Mouse (Mus musculus): ENCODE data around the gene Myo1h. TPM values are rescaled to one million over a fixed set of nuclear protein-coding genes. Genes with fewer than 3 reads are reported as not detected.
A peak's percentile ranks its signal among the peaks of the same experiment; 100 is the strongest.

Myo1h gene
- polyA plus RNA-seq, 1 experiment from 2014 or later, result 0.40 TPM

- 8% methylated on average over 8 of the region's 8 CpGs for WGBS
- Histone ChIP-seq H3K4me3 (no peak overlapping the region), H3K4me2 (replicated peaks) (0 out of 2 replicates have a peak overlapping the region, but pooled peaks have one; percentile 7), H3K9ac (replicated peaks) (no peak overlapping the region), H3K27ac (replicated peaks) (no peak overlapping the region), H3K36me3 (no peaks in the 10 kb centered on the region), H3K27me3 (peaks cover 85% of the 10 kb centered on the region), H3K9me3 (no peaks in the 10 kb centered on the region), H3K4me1 (peaks cover 58% of the 10 kb centered on the region)
- no peak for ATAC-seq (ENCODE audit: low FRiP score, low read depth)
Observed at GRCm38 (mm10) chr5:114275339-114275738, 13.6 kb upstream of the Myo1h start.

- no peak overlapping the region for H3K4me3 ChIP-seq
- H3K27me3 ChIP-seq, result peaks cover 85% of the 10 kb centered on the region
- 15% methylated on average over 16 of the region's 16 CpGs for WGBS
- no peak overlapping the region for H3K27ac ChIP-seq (replicated peaks)
- no peak overlapping the region for H3K9ac ChIP-seq (replicated peaks)
- no peak for ATAC-seq (ENCODE audit: low FRiP score, low read depth)
- H3K4me1 ChIP-seq, result peaks cover 57% of the 10 kb centered on the region
- no peak overlapping the region for H3K4me2 ChIP-seq (replicated peaks)
- H3K9me3 ChIP-seq, result no peaks in the 10 kb centered on the region
- H3K36me3 ChIP-seq, result no peaks in the 10 kb centered on the region
Observed at GRCm38 (mm10) chr5:114275991-114276390, 13.0 kb upstream of the Myo1h start.

- H3K4me2 ChIP-seq (replicated peaks), result peak overlapping the region; percentile 26
- peak; percentile 66; the same call in 1 of the 2 replicates for ATAC-seq (ENCODE audit: low FRiP score, low read depth)
- 23% methylated on average over 12 of the region's 12 CpGs for WGBS
- peaks cover 36% of the 10 kb centered on the region for H3K4me1 ChIP-seq
- no peak overlapping the region for H3K9ac ChIP-seq (replicated peaks)
- no peaks in the 10 kb centered on the region for H3K36me3 ChIP-seq
- H3K27me3 ChIP-seq, result peaks cover 81% of the 10 kb centered on the region
- no peaks in the 10 kb centered on the region for H3K9me3 ChIP-seq
- no peak overlapping the region for H3K4me3 ChIP-seq
- H3K27ac ChIP-seq (replicated peaks), result peak overlapping the region; percentile 49; the same call in 1 of the 2 replicates
Observed at GRCm38 (mm10) chr5:114279382-114280143, 9.4 kb upstream of the Myo1h start.

GRCm38 (mm10) chr5:114282346-114282745 is 6.6 kb upstream of the Myo1h start:
- Histone ChIP-seq H3K9ac (replicated peaks) (no peak overlapping the region), H3K4me3 (no peak overlapping the region), H3K27ac (replicated peaks) (0 out of 2 replicates have a peak overlapping the region, but pooled peaks have one; percentile 8), H3K9me3 (no peaks in the 10 kb centered on the region), H3K36me3 (no peaks in the 10 kb centered on the region), H3K27me3 (peaks cover 75% of the 10 kb centered on the region), H3K4me1 (peaks cover 27% of the 10 kb centered on the region), H3K4me2 (replicated peaks) (no peak overlapping the region)
- 46% methylated on average over 6 of the region's 6 CpGs for WGBS
- no peak for ATAC-seq (ENCODE audit: low FRiP score, low read depth)

- H3K36me3 ChIP-seq, result no peaks in the 10 kb centered on the region
- H3K9ac ChIP-seq (replicated peaks), result no peak overlapping the region
- peaks cover 16% of the 10 kb centered on the region for H3K4me1 ChIP-seq
- H3K4me2 ChIP-seq (replicated peaks), result no peak overlapping the region
- no peak overlapping the region for H3K4me3 ChIP-seq
- WGBS, result 74% methylated on average over 13 of the region's 13 CpGs
- H3K27me3 ChIP-seq, result peaks cover 83% of the 10 kb centered on the region
- H3K9me3 ChIP-seq, result no peaks in the 10 kb centered on the region
- ATAC-seq (ENCODE audit: low FRiP score, low read depth), result no peak
- 0 out of 2 replicates have a peak overlapping the region, but pooled peaks have one; percentile 3 for H3K27ac ChIP-seq (replicated peaks)
Observed at GRCm38 (mm10) chr5:114284604-114285397, 4.2 kb upstream of the Myo1h start.

- 0 out of 2 replicates have a peak overlapping the region, but pooled peaks have one; percentile 3 for H3K27ac ChIP-seq (replicated peaks)
- no peak overlapping the region for H3K9ac ChIP-seq (replicated peaks)
- 74% methylated on average over 3 of the region's 3 CpGs for WGBS
- ATAC-seq (ENCODE audit: low FRiP score, low read depth), result no peak
- H3K4me1 ChIP-seq, result peaks cover 20% of the 10 kb centered on the region
- peaks cover 87% of the 10 kb centered on the region for H3K27me3 ChIP-seq
- H3K4me3 ChIP-seq, result no peak overlapping the region
- no peaks in the 10 kb centered on the region for H3K9me3 ChIP-seq
- H3K36me3 ChIP-seq, result no peaks in the 10 kb centered on the region
- no peak overlapping the region for H3K4me2 ChIP-seq (replicated peaks)
Observed at GRCm38 (mm10) chr5:114285398-114285700, 3.6 kb upstream of the Myo1h start.

GRCm38 (mm10) chr5:114286102-114286501 is 2.9 kb upstream of the Myo1h start:
- Histone ChIP-seq H3K9me3 (no peaks in the 10 kb centered on the region), H3K4me3 (no peak overlapping the region), H3K4me2 (replicated peaks) (no peak overlapping the region), H3K9ac (replicated peaks) (no peak overlapping the region), H3K27ac (replicated peaks) (no peak overlapping the region), H3K27me3 (peaks cover 87% of the 10 kb centered on the region), H3K4me1 (peaks cover 21% of the 10 kb centered on the region), H3K36me3 (no peaks in the 10 kb centered on the region)
- 75% methylated on average over 4 of the region's 4 CpGs for WGBS
- ATAC-seq (ENCODE audit: low FRiP score, low read depth), result no peak

- no peak overlapping the region for H3K4me3 ChIP-seq
- H3K4me1 ChIP-seq, result peaks cover 21% of the 10 kb centered on the region
- 86% methylated on average over 16 of the region's 16 CpGs for WGBS
- H3K27me3 ChIP-seq, result peaks cover 85% of the 10 kb centered on the region
- H3K36me3 ChIP-seq, result no peaks in the 10 kb centered on the region
- H3K27ac ChIP-seq (replicated peaks), result no peak overlapping the region
- H3K9me3 ChIP-seq, result no peaks in the 10 kb centered on the region
- H3K9ac ChIP-seq (replicated peaks), result no peak overlapping the region
- no peak for ATAC-seq (ENCODE audit: low FRiP score, low read depth)
- no peak overlapping the region for H3K4me2 ChIP-seq (replicated peaks)
Observed at GRCm38 (mm10) chr5:114286872-114287571, 1.9 kb upstream of the Myo1h start.

GRCm38 (mm10) chr5:114288396-114288795 is 570 bp upstream of the Myo1h start:
- no peaks in the 10 kb centered on the region for H3K36me3 ChIP-seq
- 84% methylated on average over 5 of the region's 5 CpGs for WGBS
- H3K27me3 ChIP-seq, result peaks cover 89% of the 10 kb centered on the region
- H3K9me3 ChIP-seq, result no peaks in the 10 kb centered on the region
- no peak for ATAC-seq (ENCODE audit: low FRiP score, low read depth)
- H3K27ac ChIP-seq (replicated peaks), result no peak overlapping the region
- H3K4me3 ChIP-seq, result no peak overlapping the region
- peaks cover 26% of the 10 kb centered on the region for H3K4me1 ChIP-seq
- H3K4me2 ChIP-seq (replicated peaks), result no peak overlapping the region
- no peak overlapping the region for H3K9ac ChIP-seq (replicated peaks)

GRCm38 (mm10) chr5:114290004-114290403 is 1.0 kb downstream of the Myo1h start:
- H3K4me3 ChIP-seq, result no peak overlapping the region
- no peak overlapping the region; the same call in 1 of the 2 replicates for H3K27ac ChIP-seq (replicated peaks)
- 56% methylated on average over 3 of the region's 3 CpGs for WGBS
- ATAC-seq (ENCODE audit: low FRiP score, low read depth), result peak; percentile 41; the same call in 1 of the 2 replicates
- H3K4me2 ChIP-seq (replicated peaks), result no peak overlapping the region
- H3K4me1 ChIP-seq, result peaks cover 23% of the 10 kb centered on the region
- H3K27me3 ChIP-seq, result peaks cover 87% of the 10 kb centered on the region
- H3K36me3 ChIP-seq, result no peaks in the 10 kb centered on the region
- no peaks in the 10 kb centered on the region for H3K9me3 ChIP-seq
- no peak overlapping the region for H3K9ac ChIP-seq (replicated peaks)

- WGBS, result 22% methylated on average over 22 of the region's 22 CpGs
- H3K27me3 ChIP-seq, result peaks cover 74% of the 10 kb centered on the region
- no peak overlapping the region for H3K4me2 ChIP-seq (replicated peaks)
- peak overlapping the region; percentile 52; the same call in 1 of the 2 replicates for H3K27ac ChIP-seq (replicated peaks)
- H3K9ac ChIP-seq (replicated peaks), result no peak overlapping the region
- peaks cover 54% of the 10 kb centered on the region for H3K4me1 ChIP-seq
- H3K36me3 ChIP-seq, result no peaks in the 10 kb centered on the region
- no peaks in the 10 kb centered on the region for H3K9me3 ChIP-seq
- ATAC-seq (ENCODE audit: low FRiP score, low read depth), result no peak
- H3K4me3 ChIP-seq, result no peak overlapping the region
Observed at GRCm38 (mm10) chr5:114296693-114297631, 8.0 kb downstream of the Myo1h start.
